Comparison of ENCODE assay signal across 9 mouse cellular contexts in the genomic region with DNA sequence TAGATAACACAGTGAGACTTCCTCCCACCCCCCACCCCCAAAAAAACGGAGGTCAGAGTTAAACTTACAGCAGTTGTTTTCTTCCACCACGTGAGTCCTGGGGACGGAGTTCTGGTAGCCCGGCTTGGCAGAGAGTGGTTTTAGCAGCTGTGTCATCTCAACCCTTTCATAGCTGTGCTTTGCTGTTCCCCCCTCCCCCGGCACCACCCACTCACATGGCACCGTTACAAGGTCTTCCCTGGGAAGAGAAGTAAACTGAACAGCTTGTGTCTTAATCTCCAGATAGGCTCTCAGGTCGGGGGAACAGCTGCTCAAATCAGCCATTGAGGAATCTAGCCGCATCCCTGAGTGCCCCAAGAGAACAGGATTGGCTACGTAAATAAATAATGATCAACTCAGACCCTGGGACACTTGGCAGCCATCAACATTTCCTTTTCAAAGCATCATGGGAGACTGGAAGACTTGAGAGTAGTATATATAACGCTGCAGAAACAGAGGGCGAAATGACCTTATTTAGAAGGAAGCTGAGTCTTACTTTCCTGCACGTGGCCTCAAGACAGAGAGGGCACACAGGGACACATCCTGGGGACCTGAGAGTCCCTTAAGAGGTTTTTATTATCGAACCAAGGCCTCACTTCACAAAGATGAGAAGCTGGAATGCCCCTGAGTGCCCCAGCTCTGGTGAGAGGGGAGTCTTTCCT. TPM values are rescaled to one million over a fixed set of nuclear protein-coding genes. Genes with fewer than 3 reads are reported as not detected.
DNase-seq lines count a peak whose midpoint lies in the region; ATAC-seq lines count a peak whose summit lies in the region.
"Had no signal": no experiment of that assay in that cellular context is flagged by ENCODE, and none has a peak within 500 bp of the region (broad histone marks: within the 10 kb centered on the region; RNA-seq: fewer than 3 reads in every experiment).

No protein-coding gene starts in this region.

- DNase-seq in hindbrain, embryonic 10.5 days (ENCODE audit: low spot score) = peak; percentile 18
- peak; percentile 48 to 79 for DNase-seq in frontal cortex, postnatal 10 days (ENCODE audit: low spot score in 2 of 2)
- no peak for DNase-seq in hindbrain, embryonic 14.5 days (ENCODE audit: low spot score)
- peak; percentile 66 to 75 for DNase-seq in left cerebral cortex, postnatal 36 days (ENCODE audit: low spot score in 2 of 2)
- peak; percentile 84 for DNase-seq in ovary, postnatal 36 days (ENCODE audit: low spot score)
- DNase-seq in thymus, postnatal 0 days (ENCODE audit: low spot score) = no peak
- DNase-seq in thymus, postnatal 14 days = no peak

- peaks cover 3% of the 10 kb centered on the region; the same call in 1 of the 2 replicates for H3K9me3 ChIP-seq in hindbrain, embryonic 10.5 days
- no peaks in the 10 kb centered on the region for H3K9me3 ChIP-seq in hindbrain, embryonic 16.5 days (ENCODE audit: control insufficient read depth, low read length)
- no peaks in the 10 kb centered on the region for H3K9me3 ChIP-seq in hindbrain, embryonic 14.5 days (ENCODE audit: control insufficient read depth, low read length)
- H3K9me3 ChIP-seq: G1E had no signal

- H3K4me2 ChIP-seq in hindbrain, embryonic 16.5 days (ENCODE audit: low read length) = no peak overlapping the region
- H3K4me2 ChIP-seq in hindbrain, embryonic 14.5 days (replicated peaks) = no peak overlapping the region

- peaks cover 22% of the 10 kb centered on the region for H3K4me1 ChIP-seq in hindbrain, embryonic 10.5 days (replicated peaks)
- H3K4me1 ChIP-seq in hindbrain, embryonic 16.5 days (ENCODE audit: control insufficient read depth, insufficient read depth, low read depth, low read length) = peaks cover 3% of the 10 kb centered on the region
- peaks cover 11% of the 10 kb centered on the region for H3K4me1 ChIP-seq in hindbrain, embryonic 14.5 days (replicated peaks; ENCODE audit: control insufficient read depth, insufficient read depth, low read length)

- H3K4me3 ChIP-seq in hindbrain, embryonic 10.5 days = no peak overlapping the region
- H3K4me3 ChIP-seq in hindbrain, embryonic 16.5 days (ENCODE audit: low read length) = no peak overlapping the region
- H3K4me3 ChIP-seq in hindbrain, embryonic 14.5 days (replicated peaks; ENCODE audit: low read length) = no peak overlapping the region

- no peaks in the 10 kb centered on the region for H3K36me3 ChIP-seq in hindbrain, embryonic 10.5 days
- no peaks in the 10 kb centered on the region for H3K36me3 ChIP-seq in hindbrain, embryonic 16.5 days (ENCODE audit: control insufficient read depth, insufficient read depth, low read length)
- H3K36me3 ChIP-seq in hindbrain, embryonic 14.5 days (replicated peaks; ENCODE audit: control insufficient read depth, insufficient read depth) = no peaks in the 10 kb centered on the region
- H3K36me3 ChIP-seq: G1E had no signal

- peak overlapping the region; percentile 79 for H3K27ac ChIP-seq in hindbrain, embryonic 10.5 days
- H3K27ac ChIP-seq in hindbrain, embryonic 16.5 days (ENCODE audit: low read depth, low read length) = no peak overlapping the region
- peak overlapping the region; percentile 32; the same call in 1 of the 2 replicates for H3K27ac ChIP-seq in hindbrain, embryonic 14.5 days

- H3K27me3 ChIP-seq in hindbrain, embryonic 10.5 days (ENCODE audit: insufficient read depth, poor library complexity, severe bottlenecking) = no peaks in the 10 kb centered on the region; the same call in 1 of the 2 replicates
- no peaks in the 10 kb centered on the region for H3K27me3 ChIP-seq in hindbrain, embryonic 16.5 days (replicated peaks; ENCODE audit: control insufficient read depth, insufficient read depth, low read length)
- no peaks in the 10 kb centered on the region for H3K27me3 ChIP-seq in hindbrain, embryonic 14.5 days (ENCODE audit: control insufficient read depth, insufficient read depth, low read length)

- 60% methylated on average over 13 of the region's 13 CpGs for WGBS in hindbrain, embryonic 10.5 days
- 39% methylated on average over 13 of the region's 13 CpGs for WGBS in hindbrain, embryonic 16.5 days
- 39% methylated on average over 13 of the region's 13 CpGs for WGBS in hindbrain, embryonic 14.5 days

- no peak overlapping the region for H3K9ac ChIP-seq in hindbrain, embryonic 16.5 days (ENCODE audit: low read depth, low read length)
- H3K9ac ChIP-seq in hindbrain, embryonic 14.5 days = no peak overlapping the region

- ATAC-seq in hindbrain, embryonic 16.5 days = no peak
- ATAC-seq in hindbrain, embryonic 14.5 days (ENCODE audit: low FRiP score) = no peak

- intact Hi-C loops in left cerebral cortex, postnatal 36 days (cut with DNase I) = loop anchor here (5.0 kb wide), 1 partner anchor 38 kb away; the partner anchor contains the start of gene Sphk1

RNA-seq across cellular contexts. Expression of gene Prpsap1, which starts 0.6 kb away (rescaled TPM):
- polyA plus RNA-seq in hindbrain, embryonic 10.5 days (2016; fragmentation: Nextera tagmentation; extraction: Ambion mirVana) = 210 and 236 TPM in 2 replicates
- 181 and 190 TPM in 2 replicates for polyA plus RNA-seq in hindbrain, embryonic 16.5 days (2015; fragmentation: Nextera tagmentation; extraction: Ambion mirVana)
- 162 and 173 TPM in 2 replicates for polyA plus RNA-seq in hindbrain, embryonic 14.5 days (2014; fragmentation: Nextera tagmentation; extraction: Ambion mirVana)
- 10 to 100 TPM; 68.5 to 91.5 TPM for total RNA-seq in left cerebral cortex, postnatal 36 days (2021)
- polyA plus RNA-seq in thymus, postnatal 0 days (2015; fragmentation: Nextera tagmentation; extraction: Ambion mirVana) = 90.9 and 96.6 TPM in 2 replicates

RNA-seq across cellular contexts. Expression of gene Qrich2, which starts 28.6 kb away (rescaled TPM):
- 0.16 and 0.20 TPM in 2 replicates for polyA plus RNA-seq in hindbrain, embryonic 10.5 days (2016; fragmentation: Nextera tagmentation; extraction: Ambion mirVana)
- 0.38 and 0.40 TPM in 2 replicates for polyA plus RNA-seq in hindbrain, embryonic 16.5 days (2015; fragmentation: Nextera tagmentation; extraction: Ambion mirVana)
- 0.09 TPM in 1 of 2 replicates, not detected in the other for polyA plus RNA-seq in hindbrain, embryonic 14.5 days (2014; fragmentation: Nextera tagmentation; extraction: Ambion mirVana)
- not detected for total RNA-seq in left cerebral cortex, postnatal 36 days (2021)
- 0.05 and 0.35 TPM in 2 replicates for polyA plus RNA-seq in thymus, postnatal 0 days (2015; fragmentation: Nextera tagmentation; extraction: Ambion mirVana)

RNA-seq across cellular contexts. Expression of gene Sphk1, which starts 36.1 kb away (rescaled TPM):
- polyA plus RNA-seq in hindbrain, embryonic 10.5 days (2016; fragmentation: Nextera tagmentation; extraction: Ambion mirVana) = 8.6 and 11.1 TPM in 2 replicates
- polyA plus RNA-seq in hindbrain, embryonic 16.5 days (2015; fragmentation: Nextera tagmentation; extraction: Ambion mirVana) = 10.7 and 13.9 TPM in 2 replicates
- 4.0 and 4.1 TPM in 2 replicates for polyA plus RNA-seq in hindbrain, embryonic 14.5 days (2014; fragmentation: Nextera tagmentation; extraction: Ambion mirVana)
- total RNA-seq in left cerebral cortex, postnatal 36 days (2021) = 1 to 10 TPM; 4.0 to 7.0 TPM
- 13.7 and 14.8 TPM in 2 replicates for polyA plus RNA-seq in thymus, postnatal 0 days (2015; fragmentation: Nextera tagmentation; extraction: Ambion mirVana)

Comparison
In these comparisons a context has a peak if more than half of its experiments do, and no peak if none do; other contexts are left out.
1. DNase-seq: peak in hindbrain, embryonic 10.5 days (single experiment), frontal cortex, postnatal 10 days (2 of 2), left cerebral cortex, postnatal 36 days (2 of 2) and ovary, postnatal 36 days (single experiment); none in hindbrain, embryonic 14.5 days (single experiment), thymus, postnatal 0 days (single experiment) and thymus, postnatal 14 days (single experiment).